Mouse (Mus musculus) neural tube, embryonic 14.5 days (tissue): ENCODE data around the gene Olfr328. TPM values are rescaled to one million over a fixed set of nuclear protein-coding genes. Genes with fewer than 3 reads are reported as not detected.

Experiments
- ATAC-seq: fragments of 200-750 bp; cut with Nextera tagmentation; 2 replicates; pipeline ENCODE4 v1.8.0; 2017; ENCODE audit warnings: low read depth, mild to moderate bottlenecking, moderate TSS enrichment, moderate library complexity
- H3K27ac ChIP-seq: fragments of 300-500 bp; sonication (generic); 2 replicates; pipeline ENCODE4 v1.5.1; 2014; ENCODE audit warnings: low read depth, mild to moderate bottlenecking, control low read depth, low read length, moderate library complexity, mixed read lengths
- H3K27me3 ChIP-seq: fragments of 300-500 bp; sonication (generic); 2 replicates; pipeline ENCODE4 v1.6.1; 2014; ENCODE audit warnings: low read length; ENCODE audit not compliant: control insufficient read depth, insufficient read depth
- H3K36me3 ChIP-seq: fragments of 300-500 bp; sonication (generic); 2 replicates; pipeline ENCODE4 v1.6.1; 2014; ENCODE audit warnings: low read length, mixed read lengths; ENCODE audit not compliant: control insufficient read depth, insufficient read depth
- H3K4me1 ChIP-seq: fragments of 300-500 bp; sonication (generic); 2 replicates; pipeline ENCODE4 v1.6.1; 2014; ENCODE audit warnings: low read length; ENCODE audit not compliant: control insufficient read depth, insufficient read depth
- H3K4me2 ChIP-seq: fragments of 300-500 bp; sonication (generic); 2 replicates; pipeline ENCODE4 v1.6.1; 2014; ENCODE audit warnings: mild to moderate bottlenecking, low read depth, low read length, control low read depth
- H3K4me3 ChIP-seq: fragments of 300-500 bp; sonication (generic); 2 replicates; pipeline ENCODE4 v1.5.1; 2014; ENCODE audit warnings: low read depth, low read length, control low read depth, mixed read lengths
- H3K9ac ChIP-seq: fragments of 300-500 bp; sonication (generic); replicated peaks from 2 replicates; pipeline ENCODE4 v1.6.1; 2014; ENCODE audit warnings: low read depth, mild to moderate bottlenecking, control low read depth, low read length, mixed read lengths
- H3K9me3 ChIP-seq: fragments of 300-500 bp; sonication (generic); 2 replicates; pipeline ENCODE4 v1.6.1; 2016; ENCODE audit warnings: low read length; ENCODE audit not compliant: control insufficient read depth
- WGBS: fragments of 180-500 bp; shearing (Covaris S2); extraction: QIAGEN DNeasy Blood & Tissue Kit; methylation state at CpG from one replicate; pipeline ENCODE4 v1.1.7; 2014; 5-methylcytosine and 5-hydroxymethylcytosine counted together
- polyA plus RNA-seq: library from polyadenylated mRNA; unstranded; fragments of >200 nt; fragmentation: Nextera tagmentation; extraction: Ambion mirVana; gene quantifications from 2 replicates; pipeline ENCODE4 v1.2.1, GENCODE M21; 2014

Gene Olfr328
- polyA plus RNA-seq, result 0.12 and 0.18 TPM in 2 replicates

- H3K9me3 ChIP-seq, result no peaks in the 10 kb centered on the region
- no peaks in the 10 kb centered on the region for H3K36me3 ChIP-seq
- no peaks in the 10 kb centered on the region for H3K4me1 ChIP-seq
- no peak within 1 kb of the TSS for H3K9ac ChIP-seq
- H3K4me3 ChIP-seq, result no peak within 1 kb of the TSS
- no peak for ATAC-seq
- H3K27me3 ChIP-seq, result no peaks in the 10 kb centered on the region
- H3K4me2 ChIP-seq, result no peak within 1 kb of the TSS
- no peak within 1 kb of the TSS for H3K27ac ChIP-seq
- 74% methylated on average over 1 of the region's 1 CpGs for WGBS
Measured at GRCm38 (mm10) chr11:58555536-58555935, at the start of gene Olfr328. TSS of gene Olfr328 (minus strand) at chr11:58555636.

GRCm38 (mm10) chr11:58605228-58605627, 49.8 kb upstream of the Olfr328 start:
- WGBS, result 91% methylated on average over 3 of the region's 3 CpGs
- no peak for ATAC-seq
- Histone ChIP-seq H3K4me3 (no peak overlapping the region), H3K36me3 (no peaks in the 10 kb centered on the region), H3K9me3 (no peaks in the 10 kb centered on the region), H3K27me3 (no peaks in the 10 kb centered on the region), H3K4me1 (no peaks in the 10 kb centered on the region), H3K27ac (no peak overlapping the region), H3K4me2 (no peak overlapping the region), H3K9ac (no peak overlapping the region)

GRCm38 (mm10) chr11:58604688-58605087, 49.3 kb upstream of the Olfr328 start:
- no peaks in the 10 kb centered on the region for H3K9me3 ChIP-seq
- no peak for ATAC-seq
- no peak overlapping the region for H3K27ac ChIP-seq
- H3K4me2 ChIP-seq, result no peak overlapping the region
- no peaks in the 10 kb centered on the region for H3K27me3 ChIP-seq
- 77% methylated on average over 2 of the region's 2 CpGs for WGBS
- H3K9ac ChIP-seq, result no peak overlapping the region
- no peak overlapping the region for H3K4me3 ChIP-seq
- H3K36me3 ChIP-seq, result no peaks in the 10 kb centered on the region
- H3K4me1 ChIP-seq, result no peaks in the 10 kb centered on the region

- ATAC-seq, result no peak
- no peak overlapping the region for H3K9ac ChIP-seq
- H3K27me3 ChIP-seq, result no peaks in the 10 kb centered on the region
- H3K27ac ChIP-seq, result no peak overlapping the region
- H3K4me3 ChIP-seq, result no peak overlapping the region
- no peak overlapping the region for H3K4me2 ChIP-seq
- no peaks in the 10 kb centered on the region for H3K9me3 ChIP-seq
- no peaks in the 10 kb centered on the region for H3K4me1 ChIP-seq
- 76% methylated on average over 6 of the region's 6 CpGs for WGBS
- no peaks in the 10 kb centered on the region for H3K36me3 ChIP-seq
Measured at GRCm38 (mm10) chr11:58602800-58603560, 47.5 kb upstream of the Olfr328 start.

- Histone ChIP-seq H3K9me3 (no peaks in the 10 kb centered on the region), H3K27me3 (no peaks in the 10 kb centered on the region), H3K36me3 (no peaks in the 10 kb centered on the region), H3K27ac (no peak overlapping the region), H3K4me2 (no peak overlapping the region), H3K4me1 (no peaks in the 10 kb centered on the region), H3K9ac (no peak overlapping the region), H3K4me3 (no peak overlapping the region)
- no peak for ATAC-seq
Measured at GRCm38 (mm10) chr11:58602062-58602461, 46.6 kb upstream of the Olfr328 start.

GRCm38 (mm10) chr11:58597837-58598236, 42.4 kb upstream of the Olfr328 start:
- H3K4me3 ChIP-seq, result no peak overlapping the region
- no peaks in the 10 kb centered on the region for H3K27me3 ChIP-seq
- H3K9me3 ChIP-seq, result no peaks in the 10 kb centered on the region
- no peak overlapping the region for H3K4me2 ChIP-seq
- no peak overlapping the region for H3K27ac ChIP-seq
- no peaks in the 10 kb centered on the region for H3K4me1 ChIP-seq
- no peak for ATAC-seq
- WGBS, result 88% methylated on average over 13 of the region's 13 CpGs
- no peak overlapping the region for H3K9ac ChIP-seq
- no peaks in the 10 kb centered on the region for H3K36me3 ChIP-seq

GRCm38 (mm10) chr11:58594814-58595213, 39.4 kb upstream of the Olfr328 start, which contains the start of gene Olfr324:
TSS of gene Olfr324 (plus strand) at chr11:58595114.
- H3K36me3 ChIP-seq, result no peaks in the 10 kb centered on the region
- H3K4me3 ChIP-seq, result no peak within 1 kb of the TSS
- H3K27me3 ChIP-seq, result no peaks in the 10 kb centered on the region
- no peak for ATAC-seq
- H3K4me2 ChIP-seq, result no peak within 1 kb of the TSS
- 83% methylated on average over 6 of the region's 6 CpGs for WGBS
- H3K4me1 ChIP-seq, result no peaks in the 10 kb centered on the region
- H3K27ac ChIP-seq, result no peak within 1 kb of the TSS
- no peak within 1 kb of the TSS for H3K9ac ChIP-seq
- H3K9me3 ChIP-seq, result no peaks in the 10 kb centered on the region

GRCm38 (mm10) chr11:58588620-58589250, 33.3 kb upstream of the Olfr328 start:
- no peaks in the 10 kb centered on the region for H3K9me3 ChIP-seq
- H3K9ac ChIP-seq, result no peak overlapping the region
- ATAC-seq, result no peak
- H3K36me3 ChIP-seq, result no peaks in the 10 kb centered on the region
- H3K27ac ChIP-seq, result no peak overlapping the region
- H3K4me2 ChIP-seq, result no peak overlapping the region
- WGBS, result 24% methylated on average over 3 of the region's 3 CpGs
- H3K27me3 ChIP-seq, result no peaks in the 10 kb centered on the region
- no peak overlapping the region for H3K4me3 ChIP-seq
- H3K4me1 ChIP-seq, result 0 out of 2 replicates have a peak, but pooled peaks cover 3% of the 10 kb centered on the region

GRCm38 (mm10) chr11:58587898-58588348, 32.5 kb upstream of the Olfr328 start:
- WGBS, result 76% methylated on average over 7 of the region's 7 CpGs
- Histone ChIP-seq H3K9me3 (no peaks in the 10 kb centered on the region), H3K36me3 (no peaks in the 10 kb centered on the region), H3K9ac (no peak overlapping the region), H3K4me1 (0 out of 2 replicates have a peak, but pooled peaks cover 3% of the 10 kb centered on the region), H3K4me3 (no peak overlapping the region), H3K4me2 (no peak overlapping the region), H3K27me3 (no peaks in the 10 kb centered on the region), H3K27ac (no peak overlapping the region)
- ATAC-seq, result no peak
